Mouse (Mus musculus): Measurements from ENCODE around the gene Ap3d1. TPM values are rescaled to one million over a fixed set of nuclear protein-coding genes. Genes with fewer than 3 reads are reported as not detected.
A peak's percentile ranks its signal among the peaks of the same experiment; 100 is the strongest.

Ap3d1 gene
- polyA plus RNA-seq, 1 experiment = 136 TPM

DNA sequence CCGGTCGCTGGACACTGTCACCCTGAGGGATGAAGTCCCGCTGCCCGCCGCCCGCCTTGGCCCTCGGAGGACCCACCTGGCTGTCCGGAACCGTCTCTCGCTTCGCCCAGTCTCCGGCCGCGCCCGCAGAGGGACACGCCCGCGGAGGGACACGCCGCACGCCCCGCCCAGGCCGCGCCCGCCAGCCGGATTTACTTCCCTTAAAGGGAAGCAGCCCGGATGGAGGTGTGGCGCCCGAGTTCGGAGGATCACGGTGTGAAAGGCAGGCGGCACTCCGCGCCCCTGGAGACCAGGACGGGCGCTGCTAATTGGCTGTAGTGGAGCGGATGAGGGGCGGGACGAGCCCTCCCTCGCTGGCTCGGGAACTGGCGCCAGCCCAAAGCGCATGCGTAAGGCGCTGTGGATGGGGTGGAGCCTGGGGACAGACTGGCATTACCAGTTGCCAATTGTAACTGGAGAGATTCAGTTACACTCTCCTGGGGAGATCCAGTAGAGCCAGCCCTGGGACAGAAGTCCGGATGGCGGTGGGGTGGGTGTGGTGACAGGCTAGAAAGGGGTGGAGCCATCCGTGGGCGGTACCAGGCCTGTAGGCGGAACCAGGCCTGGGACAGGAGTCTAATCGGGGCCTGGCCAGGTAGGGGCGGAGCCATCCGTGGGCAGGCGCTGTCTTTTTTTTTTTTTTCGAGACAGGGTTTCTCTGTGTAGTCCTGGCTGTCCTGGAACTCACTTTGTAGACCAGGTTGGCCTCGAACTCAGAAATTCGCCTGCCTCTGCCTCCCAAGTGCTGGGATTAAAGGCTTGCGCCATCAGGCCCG, 40.1 kb downstream of the Ap3d1 start, which contains the start of the genes Mob3a and Izumo4:
Gene Mob3a (minus strand): TSS at position 257 of the 815 bp plus-strand sequence.
Gene Izumo4 (plus strand): TSS at position 464 of the 815 bp plus-strand sequence.
- Histone ChIP-seq H3K4me3 (replicated peaks; ENCODE audit: extremely low read depth, low read depth, low read length) (peak within 1 kb of the TSS; percentile 91), H3K4me1 (ENCODE audit: control insufficient read depth, insufficient read depth, low read length) (0 out of 2 replicates have a peak, but pooled peaks cover 7% of the 10 kb centered on the region)
- under 1% methylated on average over 59 of the region's 59 CpGs for WGBS
- TF ChIP-seq POLR2A (IDR thresholded peaks at IDR 0.05; ENCODE audit: borderline replicate concordance, extremely low read depth, low read depth, low read length) (peak; percentile 46; the same call in 1 of the 2 replicates), CTCF (IDR thresholded peaks at IDR 0.05; ENCODE audit: insufficient read depth, low read length) (no peak)
- peak; percentile 98 for DNase-seq

GRCm38 (mm10) chr10:80700732-80701131, 41.3 kb downstream of the Ap3d1 start:
- Histone ChIP-seq H3K4me1 (ENCODE audit: control insufficient read depth, insufficient read depth, low read length) (peaks cover 16% of the 10 kb centered on the region), H3K4me3 (replicated peaks; ENCODE audit: extremely low read depth, low read depth, low read length) (no peak overlapping the region)
- TF ChIP-seq POLR2A (IDR thresholded peaks at IDR 0.05; ENCODE audit: borderline replicate concordance, extremely low read depth, low read depth, low read length) = no peak
- no peak for TF ChIP-seq CTCF (IDR thresholded peaks at IDR 0.05; ENCODE audit: insufficient read depth, low read length)
- no peak for DNase-seq
- WGBS = 26% methylated on average over 4 of the region's 4 CpGs

GRCm38 (mm10) chr10:80700038-80700504, 42.0 kb downstream of the Ap3d1 start:
- TF ChIP-seq POLR2A (IDR thresholded peaks at IDR 0.05; ENCODE audit: borderline replicate concordance, extremely low read depth, low read depth, low read length) (no peak), CTCF (IDR thresholded peaks at IDR 0.05; ENCODE audit: insufficient read depth, low read length) (no peak)
- Histone ChIP-seq H3K4me3 (replicated peaks; ENCODE audit: extremely low read depth, low read depth, low read length) (no peak overlapping the region), H3K4me1 (ENCODE audit: control insufficient read depth, insufficient read depth, low read length) (peaks cover 20% of the 10 kb centered on the region)
- 75% methylated on average over 7 of the region's 7 CpGs for WGBS
- DNase-seq = no peak

DNA sequence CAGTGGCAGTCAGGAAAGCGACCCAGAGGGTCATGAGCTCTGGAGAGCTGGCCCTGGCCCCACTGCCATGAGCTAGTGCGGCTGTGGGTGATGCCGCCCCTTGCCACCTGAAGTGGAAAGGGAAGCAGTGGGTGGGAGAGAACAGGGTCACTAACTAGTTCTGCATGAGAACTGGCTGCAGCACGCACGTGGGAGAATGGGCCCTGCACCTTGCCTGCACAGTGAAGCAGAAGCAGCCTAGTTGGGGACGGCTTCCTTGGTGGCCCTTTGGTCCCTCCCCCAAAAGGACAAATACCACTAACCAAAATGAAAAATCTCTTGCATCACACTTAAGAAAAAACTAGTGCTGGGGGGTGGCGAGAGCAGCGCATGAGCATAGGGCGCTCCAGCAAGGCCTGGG, 43.5 kb downstream of the Ap3d1 start:
- no peak for TF ChIP-seq POLR2A (IDR thresholded peaks at IDR 0.05; ENCODE audit: borderline replicate concordance, extremely low read depth, low read depth, low read length)
- TF ChIP-seq CTCF (IDR thresholded peaks at IDR 0.05; ENCODE audit: insufficient read depth, low read length) = no peak
- no peak overlapping the region for H3K4me3 ChIP-seq (replicated peaks; ENCODE audit: extremely low read depth, low read depth, low read length)
- H3K4me1 ChIP-seq (ENCODE audit: control insufficient read depth, insufficient read depth, low read length) = peaks cover 31% of the 10 kb centered on the region
- 84% methylated on average over 9 of the region's 9 CpGs for WGBS
- DNase-seq = no peak

GRCm38 (mm10) chr10:80697812-80698211, 44.3 kb downstream of the Ap3d1 start:
- DNase-seq = no peak
- WGBS = 79% methylated on average over 9 of the region's 9 CpGs
- Histone ChIP-seq H3K4me3 (replicated peaks; ENCODE audit: extremely low read depth, low read depth, low read length) (no peak overlapping the region), H3K4me1 (ENCODE audit: control insufficient read depth, insufficient read depth, low read length) (peaks cover 29% of the 10 kb centered on the region)
- TF ChIP-seq POLR2A (IDR thresholded peaks at IDR 0.05; ENCODE audit: borderline replicate concordance, extremely low read depth, low read depth, low read length) (no peak), CTCF (IDR thresholded peaks at IDR 0.05; ENCODE audit: insufficient read depth, low read length) (no peak)

GRCm38 (mm10) chr10:80697393-80697787, 44.7 kb downstream of the Ap3d1 start:
- H3K4me1 ChIP-seq (ENCODE audit: control insufficient read depth, insufficient read depth, low read length) = peaks cover 29% of the 10 kb centered on the region
- WGBS = 82% methylated on average over 8 of the region's 8 CpGs

GRCm38 (mm10) chr10:80696502-80697392, 45.3 kb downstream of the Ap3d1 start:
- DNase-seq = no peak
- WGBS = 44% methylated on average over 12 of the region's 12 CpGs
- Histone ChIP-seq H3K4me3 (replicated peaks; ENCODE audit: extremely low read depth, low read depth, low read length) (no peak overlapping the region), H3K4me1 (ENCODE audit: control insufficient read depth, insufficient read depth, low read length) (peaks cover 29% of the 10 kb centered on the region)
- TF ChIP-seq CTCF (IDR thresholded peaks at IDR 0.05; ENCODE audit: insufficient read depth, low read length) (no peak), POLR2A (IDR thresholded peaks at IDR 0.05; ENCODE audit: borderline replicate concordance, extremely low read depth, low read depth, low read length) (no peak)

More at GRCm38 (mm10) chr10:80697393-80697787, 44.7 kb downstream of the Ap3d1 start:
- TF ChIP-seq CTCF (IDR thresholded peaks at IDR 0.05; ENCODE audit: insufficient read depth, low read length) (no peak), POLR2A (IDR thresholded peaks at IDR 0.05; ENCODE audit: borderline replicate concordance, extremely low read depth, low read depth, low read length) (no peak)
- H3K4me3 ChIP-seq (replicated peaks; ENCODE audit: extremely low read depth, low read depth, low read length) = no peak overlapping the region
- no peak for DNase-seq

GRCm38 (mm10) chr10:80695801-80696501, 46.1 kb downstream of the Ap3d1 start:
- 29% methylated on average over 10 of the region's 10 CpGs for WGBS
- Histone ChIP-seq H3K4me1 (ENCODE audit: control insufficient read depth, insufficient read depth, low read length) (peaks cover 27% of the 10 kb centered on the region), H3K4me3 (replicated peaks; ENCODE audit: extremely low read depth, low read depth, low read length) (no peak overlapping the region)
- DNase-seq = no peak
- TF ChIP-seq CTCF (IDR thresholded peaks at IDR 0.05; ENCODE audit: insufficient read depth, low read length) = no peak
- TF ChIP-seq POLR2A (IDR thresholded peaks at IDR 0.05; ENCODE audit: borderline replicate concordance, extremely low read depth, low read depth, low read length) = 0 out of 2 replicates have a peak, but pooled peaks have one; percentile 8
